Mouse (Mus musculus) cortical plate, adult 2 months (tissue): ENCODE data around the gene Slc6a9. TPM values are rescaled to one million over a fixed set of nuclear protein-coding genes. Genes with fewer than 3 reads are reported as not detected.

Source experiments
- H3K27ac ChIP-seq: fragments of 200-500 bp; 2 replicates; pipeline ENCODE4 v1.5.1; 2012; ENCODE audit warnings: low read length, control low read depth, inconsistent platforms; ENCODE audit not compliant: insufficient read depth
- H3K4me1 ChIP-seq: fragments of 200-500 bp; 2 replicates; pipeline ENCODE4 v1.6.1; 2011; ENCODE audit warnings: low read length; ENCODE audit not compliant: control insufficient read depth, insufficient read depth
- H3K4me3 ChIP-seq: fragments of 200-500 bp; 2 replicates; pipeline ENCODE4 v1.5.1; 2011; ENCODE audit warnings: mild to moderate bottlenecking, low read length, control low read depth; ENCODE audit not compliant: insufficient read depth
- CTCF ChIP-seq: fragments of 200-500 bp; IDR thresholded peaks from 2 replicates; pipeline ENCODE4 v1.5.1; 2011; ENCODE audit warnings: mild to moderate bottlenecking, control low read depth, low read length; ENCODE audit not compliant: insufficient read depth; ENCODE audit errors: extremely low read depth
- POLR2A ChIP-seq: fragments of 200-500 bp; IDR thresholded peaks from 2 replicates; pipeline ENCODE4 v1.6.1; 2011; ENCODE audit warnings: mild to moderate bottlenecking, low read length, control low read depth; ENCODE audit not compliant: insufficient read depth; ENCODE audit errors: extremely low read depth
- polyA plus RNA-seq: library from polyadenylated mRNA; depleted of rRNA; stranded (reverse); fragments of >200 nt; gene quantifications from 2 replicates; pipeline ENCODE4 v1.2.3, GENCODE M21; 2012; rRNA removed

Gene Slc6a9
- polyA plus RNA-seq, 1 experiment, result 56.0 TPM

DNA sequence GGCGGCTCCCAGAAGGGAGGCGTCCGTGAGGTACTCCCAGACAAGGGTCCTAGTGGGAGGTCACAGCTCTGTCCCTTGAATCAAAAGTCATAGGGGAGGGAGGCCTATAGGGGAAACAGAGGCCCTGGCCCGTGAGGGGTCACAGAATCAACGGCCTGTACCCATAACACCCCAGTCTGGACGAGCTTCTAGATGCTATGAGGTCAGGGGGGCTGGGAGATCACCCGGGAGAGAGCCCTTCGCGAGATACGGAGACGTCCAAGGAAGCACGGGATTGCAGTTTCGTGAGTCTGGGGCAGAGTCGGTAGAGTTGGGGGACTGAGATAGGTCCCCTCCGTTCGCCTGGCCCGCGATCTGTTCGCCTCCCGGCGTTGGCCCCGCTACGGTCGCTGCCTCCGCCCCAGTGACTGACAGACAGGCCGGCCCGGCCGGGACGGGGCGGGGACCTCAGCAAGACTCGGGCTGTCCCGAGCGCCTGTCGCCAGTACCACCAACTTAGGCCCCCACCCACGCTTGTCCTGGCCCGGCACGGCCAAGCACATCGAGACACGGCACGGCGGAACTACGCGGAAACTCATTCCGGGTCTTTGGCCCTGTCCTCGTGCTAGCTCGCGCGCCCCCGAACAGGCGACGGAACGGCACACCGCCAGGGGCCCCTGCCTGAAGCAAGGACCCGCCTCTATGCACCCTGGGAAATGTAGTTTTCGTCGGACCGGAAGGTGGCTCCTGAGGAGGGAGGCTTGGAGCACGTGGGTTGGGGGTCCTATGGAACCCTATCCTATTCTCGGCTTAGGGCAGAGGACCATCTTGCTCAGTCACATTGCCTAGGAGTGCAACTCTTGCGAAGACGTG is 80.5 kb downstream of the Slc6a9 start, which contains the start of gene Ipo13:
Gene Ipo13, minus strand, starts transcription at position 409 of the 852 bp plus-strand sequence.
- peak; percentile 70 for TF ChIP-seq POLR2A
- TF ChIP-seq CTCF, result no peak
- peak within 1 kb of the TSS; percentile 50 for H3K4me3 ChIP-seq
- H3K4me1 ChIP-seq, result peaks cover 10% of the 10 kb centered on the region
- H3K27ac ChIP-seq, result peak within 1 kb of the TSS; percentile 94

DNA sequence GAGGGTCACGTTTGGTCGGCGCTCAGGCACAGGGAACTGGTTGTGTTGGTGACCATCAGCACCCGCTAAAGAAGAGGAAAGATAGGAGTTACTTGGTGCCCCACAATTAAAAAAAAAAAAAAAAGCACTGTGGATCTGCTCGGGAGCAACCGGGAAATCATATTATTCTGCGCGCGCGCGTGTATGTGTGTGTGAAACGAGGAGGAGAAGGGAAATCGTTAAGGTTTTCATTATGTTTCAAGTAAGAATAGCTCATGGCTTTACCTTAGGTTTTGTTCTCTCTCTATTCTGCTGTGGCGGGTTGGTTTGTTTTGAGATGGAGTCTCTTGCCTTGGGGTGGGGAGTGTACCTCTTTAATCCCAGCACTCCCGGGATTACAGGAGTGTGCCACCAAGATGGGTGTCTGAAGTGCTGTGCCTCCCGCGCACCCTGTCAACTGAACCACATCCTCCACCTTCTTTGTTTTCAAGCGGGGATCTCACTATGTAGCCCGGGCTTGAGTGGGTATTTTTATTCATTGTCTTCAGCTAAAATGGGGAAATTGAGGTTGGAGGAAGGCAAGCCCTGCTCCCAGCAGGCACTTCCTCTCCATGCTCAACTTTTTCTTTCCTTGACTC is 81.3 kb downstream of the Slc6a9 start:
- Histone ChIP-seq H3K4me3 (peak overlapping the region; percentile 50), H3K27ac (no peak overlapping the region), H3K4me1 (peaks cover 10% of the 10 kb centered on the region)
- TF ChIP-seq CTCF, result no peak
- TF ChIP-seq POLR2A, result no peak

DNA sequence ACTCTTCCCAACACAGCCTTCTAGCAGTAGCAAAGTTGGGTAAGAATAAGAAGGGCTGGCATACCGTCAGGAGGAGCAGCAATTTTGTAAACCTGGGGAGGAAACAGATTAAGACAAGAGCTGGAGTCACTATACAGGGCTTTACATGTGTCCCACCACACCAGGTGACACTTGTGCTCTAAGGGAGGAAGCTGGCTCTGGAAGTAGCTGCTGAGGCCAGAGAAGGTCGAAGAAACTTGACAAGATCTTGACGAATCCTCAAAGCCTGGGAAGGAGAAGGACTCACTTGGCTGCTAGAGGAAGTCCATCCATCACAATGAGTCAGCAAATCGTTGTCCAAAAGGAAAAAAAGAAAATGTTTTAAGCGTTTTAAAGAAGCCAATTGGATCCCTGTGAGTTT is 82.1 kb downstream of the Slc6a9 start:
- Histone ChIP-seq H3K4me1 (peaks cover 9% of the 10 kb centered on the region), H3K27ac (no peak overlapping the region), H3K4me3 (no peak overlapping the region; the same call in 1 of the 2 replicates)
- TF ChIP-seq POLR2A (no peak), CTCF (no peak)

DNA sequence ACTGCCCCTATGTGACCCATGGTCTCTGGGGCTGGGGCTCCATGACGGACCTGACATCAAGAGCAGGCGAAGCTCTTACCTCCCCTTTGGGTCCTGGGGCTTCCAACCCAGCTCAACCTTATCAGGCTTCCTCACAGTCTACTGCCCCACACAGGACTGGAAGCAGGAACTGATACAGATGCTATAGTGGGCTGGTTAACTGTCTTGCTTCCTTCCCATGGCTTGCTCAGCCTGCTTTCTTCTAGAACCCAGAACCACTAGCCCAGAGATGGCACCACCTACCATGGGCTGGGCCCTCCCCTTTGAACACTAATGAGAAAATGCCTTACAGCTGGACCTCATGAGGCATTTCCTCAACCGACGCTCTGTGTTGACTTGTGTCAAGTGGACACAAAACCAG is 83.1 kb downstream of the Slc6a9 start:
- Histone ChIP-seq H3K4me1 (peaks cover 4% of the 10 kb centered on the region), H3K4me3 (no peak overlapping the region), H3K27ac (no peak overlapping the region)
- no peak for TF ChIP-seq CTCF

DNA sequence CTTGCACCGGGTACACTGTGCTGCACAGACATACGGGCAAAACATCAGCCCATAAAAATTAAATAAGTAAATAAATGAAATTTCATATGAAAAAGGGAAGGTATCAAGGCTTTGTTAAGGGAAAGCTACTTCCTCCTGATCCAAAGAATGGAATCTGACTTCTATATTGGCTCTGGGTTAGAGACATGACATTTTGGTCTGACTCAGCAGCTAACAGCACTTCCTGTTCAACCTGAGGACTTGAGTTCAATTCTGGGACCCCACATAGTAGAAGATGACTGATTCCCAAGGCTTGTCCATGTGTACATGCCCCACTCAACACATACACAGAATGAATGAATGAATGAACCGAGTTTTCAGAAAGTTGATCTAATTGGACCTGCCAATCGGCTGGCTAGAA is 83.5 kb downstream of the Slc6a9 start:
- no peak for TF ChIP-seq CTCF
- no peak for TF ChIP-seq POLR2A
- H3K4me3 ChIP-seq, result no peak overlapping the region
- peaks cover 2% of the 10 kb centered on the region for H3K4me1 ChIP-seq
- H3K27ac ChIP-seq, result no peak overlapping the region

DNA sequence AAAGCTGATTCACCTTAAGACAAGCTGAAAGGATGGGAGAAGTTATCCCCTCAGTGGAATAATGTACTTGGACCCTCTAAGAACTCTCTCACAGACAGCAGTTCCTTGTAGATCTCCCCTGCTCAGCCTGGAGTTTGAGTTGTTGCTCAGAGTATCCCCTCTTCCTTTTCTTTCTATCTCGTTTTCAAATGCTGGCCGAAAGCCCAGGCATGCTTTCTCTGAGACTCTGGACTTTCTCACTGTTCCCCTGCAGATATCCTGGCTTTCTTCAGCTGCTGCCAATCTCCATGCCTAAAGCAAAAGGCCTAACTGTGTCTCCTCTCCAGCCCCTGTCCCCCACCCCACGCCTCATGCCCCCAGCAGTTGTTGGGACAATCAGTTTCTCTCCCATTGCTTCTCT is 84.0 kb downstream of the Slc6a9 start:
- Histone ChIP-seq H3K27ac (no peak overlapping the region), H3K4me1 (no peaks in the 10 kb centered on the region; the same call in 1 of the 2 replicates), H3K4me3 (no peak overlapping the region)
- no peak for TF ChIP-seq CTCF

DNA sequence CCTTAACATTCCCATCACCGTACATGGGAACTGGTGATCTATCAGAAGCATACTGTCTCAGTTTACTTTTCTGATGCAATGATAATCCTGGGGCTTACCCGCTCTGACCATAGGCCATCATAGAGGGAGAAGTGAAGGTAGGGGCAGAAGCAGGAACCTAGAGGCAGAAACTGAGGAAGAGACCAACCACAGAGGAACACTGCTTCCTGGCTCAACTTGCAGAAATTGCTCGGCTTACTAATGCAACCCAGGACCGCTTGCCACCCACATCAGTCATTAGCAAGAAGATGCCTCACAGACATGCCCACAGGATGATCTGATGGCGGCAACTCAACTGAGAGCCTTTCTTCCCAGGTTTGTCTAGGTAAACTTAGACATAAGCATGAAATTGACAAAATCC is 84.5 kb downstream of the Slc6a9 start:
- Histone ChIP-seq H3K4me3 (no peak overlapping the region), H3K27ac (no peak overlapping the region), H3K4me1 (no peaks in the 10 kb centered on the region)
- TF ChIP-seq CTCF (no peak), POLR2A (no peak)

DNA sequence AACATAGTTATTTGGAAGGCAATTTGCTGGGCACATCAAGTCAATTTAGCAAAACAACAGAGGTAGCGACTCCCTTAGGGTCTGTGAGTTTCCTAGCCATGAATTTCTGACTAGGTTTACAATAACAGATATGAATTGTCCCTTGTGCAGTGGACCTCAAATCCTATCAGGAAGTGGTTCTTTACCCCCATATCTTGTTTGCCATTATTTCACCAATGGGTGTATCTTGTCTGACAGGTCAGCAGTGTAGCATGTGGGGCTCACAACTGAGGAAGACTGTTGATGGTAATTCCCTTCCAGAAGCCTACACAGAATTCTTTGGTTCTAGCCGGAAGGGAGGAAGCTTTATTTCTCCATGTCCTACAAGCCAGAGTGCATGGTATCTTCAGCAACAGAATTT is 87.1 kb downstream of the Slc6a9 start:
- TF ChIP-seq POLR2A (no peak), CTCF (no peak)
- no peak overlapping the region for H3K4me3 ChIP-seq
- H3K27ac ChIP-seq, result no peak overlapping the region
- no peaks in the 10 kb centered on the region; the same call in 1 of the 2 replicates for H3K4me1 ChIP-seq

DNA sequence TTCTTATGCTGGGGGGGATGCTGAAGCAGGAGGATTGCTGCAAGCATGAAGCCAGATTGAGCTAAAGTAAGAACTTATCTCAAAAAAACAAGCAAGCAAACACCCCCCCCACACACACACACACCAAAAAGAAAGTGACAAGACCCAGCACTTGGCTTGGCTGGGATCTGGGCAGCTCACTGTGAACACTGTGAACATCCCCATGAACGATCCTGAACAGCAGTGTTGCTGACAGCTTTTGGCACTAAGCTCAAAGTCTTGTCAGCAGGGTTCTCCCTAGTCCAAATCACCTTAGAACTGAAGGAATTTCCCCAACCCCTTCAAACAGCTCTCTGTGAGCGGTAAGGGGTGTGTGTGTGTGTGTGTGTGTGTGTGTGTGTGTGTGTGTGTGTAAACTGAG is 89.1 kb downstream of the Slc6a9 start:
- Histone ChIP-seq H3K27ac (no peak overlapping the region), H3K4me1 (peaks cover 1% of the 10 kb centered on the region; the same call in 1 of the 2 replicates), H3K4me3 (no peak overlapping the region)
- TF ChIP-seq POLR2A (no peak), CTCF (no peak)

Other genes with a start within 250 kb of the Slc6a9 start
- gene Dmap1, start 152.2 kb upstream of the Slc6a9 start, polyA plus RNA-seq, result 48.0 and 49.6 TPM in 2 replicates
- gene Gm12845, start 110.1 kb upstream of the Slc6a9 start, polyA plus RNA-seq, result not detected in 2 replicates
- gene Klf17, start 68.9 kb upstream of the Slc6a9 start, polyA plus RNA-seq, result not detected in 2 replicates
- 1.4 and 2.1 TPM in 2 replicates for gene Ccdc24, start 38.1 kb downstream of the Slc6a9 start, polyA plus RNA-seq
- gene B4galt2, start 49.0 kb downstream of the Slc6a9 start, polyA plus RNA-seq, result 119 and 122 TPM in 2 replicates
- gene Atp6v0b, start 52.8 kb downstream of the Slc6a9 start, polyA plus RNA-seq, result 800 and 801 TPM in 2 replicates
- 13.8 and 14.4 TPM in 2 replicates for gene Dph2, start 57.5 kb downstream of the Slc6a9 start, polyA plus RNA-seq
- gene Ipo13, start 80.5 kb downstream of the Slc6a9 start, polyA plus RNA-seq, result 124 and 127 TPM in 2 replicates
- gene Artn, start 95.3 kb downstream of the Slc6a9 start, polyA plus RNA-seq, result 0.65 and 0.78 TPM in 2 replicates